Mouse (Mus musculus): ENCODE results near the gene Mepce.

DNA sequence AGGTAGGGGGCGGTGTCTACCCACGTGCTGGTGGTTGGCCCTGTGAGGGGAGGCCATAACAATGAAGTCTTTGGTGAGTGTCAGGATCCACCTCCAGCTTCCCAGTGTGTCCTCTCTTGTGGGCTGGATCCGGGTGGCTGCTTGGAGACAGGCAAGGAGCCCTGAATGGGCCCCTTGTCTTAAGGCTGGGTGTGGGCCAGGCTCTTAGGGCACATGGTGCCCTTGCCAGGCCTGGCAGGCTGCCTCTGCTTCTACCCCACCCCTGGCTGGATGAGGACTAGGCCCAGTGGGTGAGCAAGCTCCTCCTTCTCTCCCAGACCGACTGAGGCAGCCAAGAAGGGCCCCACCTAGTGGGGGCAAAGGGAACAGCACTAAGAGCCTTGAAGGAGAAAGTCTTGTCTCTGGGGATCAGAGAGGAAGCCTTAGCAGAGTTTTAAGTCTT is 27.5 kb downstream of the Mepce start:
- TF ChIP-seq GATA1 (IDR thresholded peaks at IDR 0.05; ENCODE audit: borderline replicate concordance, low read length) (no peak), FLI1 (IDR thresholded peaks at IDR 0.05; ENCODE audit: low read length) (no peak)

Data from megakaryocyte, embryonic 14.5 days (primary cell).